Mouse (Mus musculus): ENCODE results near the gene Rxra. TPM values are rescaled to one million over a fixed set of nuclear protein-coding genes. Genes with fewer than 3 reads are reported as not detected.

Rxra gene
- total and polyA plus RNA-seq, 2 experiments, result 108 to 313 TPM

DNA sequence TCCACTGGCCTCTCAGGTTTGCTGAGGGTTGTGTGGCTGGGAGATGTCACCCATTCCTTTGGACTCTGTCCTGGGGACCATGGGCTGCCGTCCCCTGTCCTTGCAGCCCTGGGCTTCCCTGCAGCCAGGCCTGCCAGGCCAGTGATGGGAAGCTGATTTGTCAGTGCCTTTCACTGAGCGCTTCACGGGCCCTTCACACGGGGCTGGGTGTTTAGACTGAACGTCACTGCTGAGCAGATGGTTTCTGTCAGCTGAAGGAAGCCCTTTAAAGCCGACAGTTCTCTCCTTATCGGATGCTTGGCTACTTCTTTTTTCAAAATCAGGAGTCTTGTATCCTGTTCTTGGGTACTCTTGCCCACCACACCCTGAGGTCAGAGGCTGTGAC, 74.9 kb downstream of the Rxra start:
- DNase-seq (ENCODE audit: extremely low read depth, low read depth, low spot score), result no peak
- 41% methylated on average over 7 of the region's 7 CpGs for WGBS
- peak overlapping the region; percentile 4 for H3K9ac ChIP-seq (ENCODE audit: low read depth, low read length)
- H3K27ac ChIP-seq (replicated peaks; ENCODE audit: insufficient read depth, low read depth, low read length), result peak overlapping the region; percentile 56
- no peaks in the 10 kb centered on the region for H3K27me3 ChIP-seq (ENCODE audit: control insufficient read depth, insufficient read depth, low read length)
- peaks cover 16% of the 10 kb centered on the region; the same call in 1 of the 2 replicates for H3K79me2 ChIP-seq (ENCODE audit: control insufficient read depth, insufficient read depth, low read length)
- H3K36me3 ChIP-seq (ENCODE audit: control insufficient read depth, insufficient read depth, low read length), result peaks cover 66% of the 10 kb centered on the region
- peaks cover 60% of the 10 kb centered on the region for H3K4me1 ChIP-seq (ENCODE audit: control insufficient read depth, insufficient read depth, low read length)
- no peak overlapping the region for H3K4me3 ChIP-seq (ENCODE audit: insufficient read depth, low read depth, low read length)
- TF ChIP-seq CTCF (IDR thresholded peaks at IDR 0.05; ENCODE audit: low read depth, low read length) (no peak), POLR2A (IDR thresholded peaks at IDR 0.05; ENCODE audit: extremely low read depth, insufficient read depth, low read length) (no peak)

DNA sequence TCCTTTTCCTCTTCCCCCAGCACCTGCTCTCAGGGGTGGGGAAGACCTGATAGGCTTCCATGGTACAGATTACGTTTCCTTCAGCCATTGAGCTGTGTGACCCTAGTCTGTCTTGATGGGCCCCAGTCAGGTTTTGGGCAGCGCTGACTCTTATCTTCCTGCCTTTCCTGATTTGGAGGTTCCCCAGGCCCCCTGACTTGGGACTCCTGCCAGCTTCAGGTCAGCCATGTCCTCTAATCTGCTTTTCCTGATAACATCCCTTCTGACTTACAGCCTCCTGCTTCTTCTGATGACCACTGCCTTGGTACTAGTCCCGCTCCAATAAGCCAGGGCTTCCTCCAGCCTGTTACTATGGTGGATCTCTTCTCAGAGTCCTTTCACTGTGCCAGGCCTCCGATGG, 75.6 kb downstream of the Rxra start:
- no peak for DNase-seq (ENCODE audit: extremely low read depth, low read depth, low spot score)
- TF ChIP-seq POLR2A (IDR thresholded peaks at IDR 0.05; ENCODE audit: extremely low read depth, insufficient read depth, low read length) (no peak), CTCF (IDR thresholded peaks at IDR 0.05; ENCODE audit: low read depth, low read length) (no peak)
- H3K27me3 ChIP-seq (ENCODE audit: control insufficient read depth, insufficient read depth, low read length), result no peaks in the 10 kb centered on the region
- 71% methylated on average over 4 of the region's 4 CpGs for WGBS
- H3K27ac ChIP-seq (replicated peaks; ENCODE audit: insufficient read depth, low read depth, low read length), result peak overlapping the region; percentile 56
- no peak overlapping the region for H3K4me3 ChIP-seq (ENCODE audit: insufficient read depth, low read depth, low read length)
- peaks cover 16% of the 10 kb centered on the region; the same call in 1 of the 2 replicates for H3K79me2 ChIP-seq (ENCODE audit: control insufficient read depth, insufficient read depth, low read length)
- peaks cover 63% of the 10 kb centered on the region for H3K36me3 ChIP-seq (ENCODE audit: control insufficient read depth, insufficient read depth, low read length)
- H3K4me1 ChIP-seq (ENCODE audit: control insufficient read depth, insufficient read depth, low read length), result peaks cover 65% of the 10 kb centered on the region
- H3K9ac ChIP-seq (ENCODE audit: low read depth, low read length), result peak overlapping the region; percentile 10; the same call in 1 of the 2 replicates

GRCm38 (mm10) chr2:27754094-27754493, 77.9 kb downstream of the Rxra start:
- H3K36me3 ChIP-seq (ENCODE audit: control insufficient read depth, insufficient read depth, low read length), result peaks cover 60% of the 10 kb centered on the region

GRCm38 (mm10) chr2:27755986-27756641, 79.9 kb downstream of the Rxra start:
- Histone ChIP-seq H3K27ac (replicated peaks; ENCODE audit: insufficient read depth, low read depth, low read length) (0 out of 2 replicates have a peak overlapping the region, but pooled peaks have one; percentile 3), H3K36me3 (ENCODE audit: control insufficient read depth, insufficient read depth, low read length) (peaks cover 66% of the 10 kb centered on the region), H3K9ac (ENCODE audit: low read depth, low read length) (no peak overlapping the region), H3K79me2 (ENCODE audit: control insufficient read depth, insufficient read depth, low read length) (peaks cover 6% of the 10 kb centered on the region; the same call in 1 of the 2 replicates), H3K4me1 (ENCODE audit: control insufficient read depth, insufficient read depth, low read length) (peaks cover 51% of the 10 kb centered on the region), H3K4me3 (ENCODE audit: insufficient read depth, low read depth, low read length) (no peak overlapping the region), H3K27me3 (ENCODE audit: control insufficient read depth, insufficient read depth, low read length) (no peaks in the 10 kb centered on the region)
- DNase-seq (ENCODE audit: extremely low read depth, low read depth, low spot score), result no peak
- TF ChIP-seq CTCF (IDR thresholded peaks at IDR 0.05; ENCODE audit: low read depth, low read length), result no peak
- TF ChIP-seq POLR2A (IDR thresholded peaks at IDR 0.05; ENCODE audit: extremely low read depth, insufficient read depth, low read length), result no peak
- WGBS, result 69% methylated on average over 13 of the region's 13 CpGs

More at GRCm38 (mm10) chr2:27754094-27754493, 77.9 kb downstream of the Rxra start:
- Histone ChIP-seq H3K27me3 (ENCODE audit: control insufficient read depth, insufficient read depth, low read length) (no peaks in the 10 kb centered on the region), H3K4me1 (ENCODE audit: control insufficient read depth, insufficient read depth, low read length) (peaks cover 63% of the 10 kb centered on the region), H3K4me3 (ENCODE audit: insufficient read depth, low read depth, low read length) (no peak overlapping the region), H3K9ac (ENCODE audit: low read depth, low read length) (no peak overlapping the region), H3K27ac (replicated peaks; ENCODE audit: insufficient read depth, low read depth, low read length) (no peak overlapping the region; the same call in 1 of the 2 replicates), H3K79me2 (ENCODE audit: control insufficient read depth, insufficient read depth, low read length) (peaks cover 6% of the 10 kb centered on the region; the same call in 1 of the 2 replicates)
- DNase-seq (ENCODE audit: extremely low read depth, low read depth, low spot score), result no peak
- TF ChIP-seq POLR2A (IDR thresholded peaks at IDR 0.05; ENCODE audit: extremely low read depth, insufficient read depth, low read length) (no peak), CTCF (IDR thresholded peaks at IDR 0.05; ENCODE audit: low read depth, low read length) (no peak)
- 96% methylated on average over 9 of the region's 9 CpGs for WGBS

DNA sequence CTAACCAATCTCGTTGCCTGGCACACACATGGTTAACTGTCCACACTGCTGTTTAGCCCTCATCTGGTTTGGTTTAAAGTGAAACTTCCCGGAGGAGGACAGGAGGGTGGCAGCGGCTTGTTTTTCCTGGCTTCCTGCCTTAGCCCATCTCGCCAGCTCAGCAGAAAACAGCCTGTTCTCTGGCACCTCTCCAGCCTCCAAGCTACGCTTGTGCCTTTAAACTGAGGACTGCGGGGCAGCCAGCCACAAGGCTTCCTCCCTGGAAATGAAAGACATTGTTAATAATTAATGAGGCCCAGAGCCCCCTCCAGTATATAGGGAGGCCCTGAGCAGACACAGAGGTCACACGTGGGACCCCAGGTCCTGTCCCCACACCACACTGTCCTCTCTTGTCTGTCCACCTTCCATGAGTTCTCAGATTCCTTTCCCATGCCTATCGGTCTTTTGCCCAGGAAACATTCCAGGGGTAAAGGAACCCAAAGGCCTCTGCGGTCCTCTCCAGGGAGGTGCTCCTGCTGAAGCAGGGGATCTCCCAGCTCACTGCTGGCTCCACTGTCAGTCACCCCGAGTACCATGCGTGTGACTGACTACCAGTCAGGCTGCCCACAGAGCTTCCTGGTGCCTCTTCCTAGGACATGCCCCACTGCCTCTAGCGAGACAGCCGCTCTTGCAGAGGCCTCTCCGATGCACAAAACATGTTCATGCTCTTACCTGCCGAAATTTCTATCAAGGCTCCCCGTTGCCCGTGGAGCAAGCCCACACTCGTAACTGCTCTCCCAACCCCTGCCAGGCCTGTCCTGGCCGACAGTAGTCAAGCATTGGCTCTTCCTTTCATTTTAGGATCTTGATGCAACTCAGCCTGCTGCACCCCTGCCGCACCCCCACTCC, 82.4 kb downstream of the Rxra start:
- H3K27me3 ChIP-seq (ENCODE audit: control insufficient read depth, insufficient read depth, low read length), result no peaks in the 10 kb centered on the region
- no peaks in the 10 kb centered on the region for H3K79me2 ChIP-seq (ENCODE audit: control insufficient read depth, insufficient read depth, low read length)
- WGBS, result 14% methylated on average over 20 of the region's 20 CpGs
- H3K4me3 ChIP-seq (ENCODE audit: insufficient read depth, low read depth, low read length), result no peak overlapping the region
- TF ChIP-seq CTCF (IDR thresholded peaks at IDR 0.05; ENCODE audit: low read depth, low read length), result no peak
- TF ChIP-seq POLR2A (IDR thresholded peaks at IDR 0.05; ENCODE audit: extremely low read depth, insufficient read depth, low read length), result no peak
- H3K4me1 ChIP-seq (ENCODE audit: control insufficient read depth, insufficient read depth, low read length), result peaks cover 34% of the 10 kb centered on the region
- peak overlapping the region; percentile 22 for H3K9ac ChIP-seq (ENCODE audit: low read depth, low read length)
- peaks cover 47% of the 10 kb centered on the region for H3K36me3 ChIP-seq (ENCODE audit: control insufficient read depth, insufficient read depth, low read length)
- peak overlapping the region; percentile 69 for H3K27ac ChIP-seq (replicated peaks; ENCODE audit: insufficient read depth, low read depth, low read length)
- peak; percentile 96 for DNase-seq (ENCODE audit: extremely low read depth, low read depth, low spot score)

Measured in liver, adult 2 months (tissue).